Mouse (Mus musculus) embryonic fibroblast, embryonic 13.5 days (primary cell): ENCODE measurements around the gene Adamts4. TPM values are rescaled to one million over a fixed set of nuclear protein-coding genes. Genes with fewer than 3 reads are reported as not detected.
"Not testable (repeated sequence)": the region's sequence is repeated elsewhere in the genome, so short reads cannot be mapped to it uniquely, and the experiment has no call there.

Source experiments
- H3K27ac ChIP-seq: 2 replicates; pipeline ENCODE4 v1.5.1; 2012; ENCODE audit warnings: low read length, control low read depth, inconsistent platforms; ENCODE audit not compliant: insufficient read depth
- H3K4me1 ChIP-seq: 2 replicates; pipeline ENCODE4 v1.6.1; 2011; ENCODE audit warnings: low read length; ENCODE audit not compliant: control insufficient read depth, insufficient read depth
- H3K4me3 ChIP-seq: 2 replicates; pipeline ENCODE4 v1.5.1; 2011; ENCODE audit warnings: mild to moderate bottlenecking, control low read depth, low read length; ENCODE audit not compliant: insufficient read depth
- CTCF ChIP-seq: IDR thresholded peaks from 2 replicates; pipeline ENCODE4 v1.5.1; 2011; ENCODE audit warnings: mild to moderate bottlenecking, control low read depth, low read length, moderate library complexity, borderline replicate concordance; ENCODE audit not compliant: insufficient read depth
- POLR2A ChIP-seq: IDR thresholded peaks from 2 replicates; pipeline ENCODE4 v1.6.1; 2011; ENCODE audit warnings: low read depth, mild to moderate bottlenecking, control low read depth, low read length, moderate library complexity
- polyA plus RNA-seq: library from polyadenylated mRNA; stranded (reverse); fragments of >200 nt; gene quantifications from 2 replicates; pipeline ENCODE4 v1.2.4, GENCODE M21; 2011; ENCODE audit warnings: low read depth; ENCODE audit not compliant: missing spikeins, insufficient read length

Gene Adamts4
- polyA plus RNA-seq, 1 experiment = 24.3 TPM

GRCm38 (mm10) chr1:171231844-171232243 lies 18.4 kb upstream of the Adamts4 start:
- H3K27ac ChIP-seq = no peak overlapping the region
- TF ChIP-seq POLR2A = no peak
- TF ChIP-seq CTCF = no peak
- H3K4me1 ChIP-seq = no peaks in the 10 kb centered on the region
- no peak overlapping the region for H3K4me3 ChIP-seq

GRCm38 (mm10) chr1:171232348-171232747 lies 17.9 kb upstream of the Adamts4 start:
- TF ChIP-seq CTCF (no peak), POLR2A (no peak)
- Histone ChIP-seq H3K4me3 (no peak overlapping the region), H3K4me1 (no peaks in the 10 kb centered on the region), H3K27ac (no peak overlapping the region)

- Histone ChIP-seq H3K4me1 (no peaks in the 10 kb centered on the region), H3K27ac (0 out of 2 replicates have a peak overlapping the region, but pooled peaks have one; percentile 31), H3K4me3 (no peak overlapping the region)
- no peak for TF ChIP-seq CTCF
- TF ChIP-seq POLR2A = no peak
Observed at GRCm38 (mm10) chr1:171232800-171233730, 17.2 kb upstream of the Adamts4 start.

- TF ChIP-seq POLR2A (no peak), CTCF (no peak)
- no peaks in the 10 kb centered on the region for H3K4me1 ChIP-seq
- no peak within 1 kb of the TSS for H3K4me3 ChIP-seq
- H3K27ac ChIP-seq = 0 out of 2 replicates have a peak within 1 kb of the TSS, but pooled peaks have one; percentile 31
Observed at GRCm38 (mm10) chr1:171234126-171234525, 16.1 kb upstream of the Adamts4 start, which contains the start of gene Fcer1g. Gene Fcer1g, minus strand, starts transcription at chr1:171234365.

- H3K4me3 ChIP-seq = no peak overlapping the region
- no peak overlapping the region for H3K27ac ChIP-seq
- no peak for TF ChIP-seq POLR2A
- TF ChIP-seq CTCF = no peak
- H3K4me1 ChIP-seq = no peaks in the 10 kb centered on the region
Observed at GRCm38 (mm10) chr1:171234538-171234937, 15.7 kb upstream of the Adamts4 start.

GRCm38 (mm10) chr1:171235791-171236190 lies 14.4 kb upstream of the Adamts4 start:
- TF ChIP-seq CTCF = no peak
- TF ChIP-seq POLR2A = no peak

GRCm38 (mm10) chr1:171237438-171237837 lies 12.8 kb upstream of the Adamts4 start:
- Histone ChIP-seq H3K27ac (no peak overlapping the region), H3K4me1 (no peaks in the 10 kb centered on the region), H3K4me3 (no peak overlapping the region)
- TF ChIP-seq POLR2A (no peak), CTCF (no peak)

More at GRCm38 (mm10) chr1:171235791-171236190, 14.4 kb upstream of the Adamts4 start:
- no peaks in the 10 kb centered on the region for H3K4me1 ChIP-seq
- H3K4me3 ChIP-seq = no peak overlapping the region
- H3K27ac ChIP-seq = no peak overlapping the region

- no peak overlapping the region for H3K4me3 ChIP-seq
- H3K27ac ChIP-seq = no peak overlapping the region
- TF ChIP-seq CTCF = peak; percentile 82
- TF ChIP-seq POLR2A = no peak
- H3K4me1 ChIP-seq = no peaks in the 10 kb centered on the region
Observed at GRCm38 (mm10) chr1:171238463-171238862, 11.8 kb upstream of the Adamts4 start.

GRCm38 (mm10) chr1:171239992-171240744 lies 10.1 kb upstream of the Adamts4 start:
- TF ChIP-seq CTCF = no peak
- no peak for TF ChIP-seq POLR2A
- Histone ChIP-seq H3K27ac (no peak overlapping the region), H3K4me1 (no peaks in the 10 kb centered on the region), H3K4me3 (no peak overlapping the region)

- Histone ChIP-seq H3K4me1 (no peaks in the 10 kb centered on the region; the same call in 1 of the 2 replicates), H3K4me3 (no peak overlapping the region), H3K27ac (no peak overlapping the region)
- TF ChIP-seq CTCF (no peak), POLR2A (no peak)
Observed at GRCm38 (mm10) chr1:171240911-171241310, 9.3 kb upstream of the Adamts4 start.

GRCm38 (mm10) chr1:171241952-171242351 lies 8.3 kb upstream of the Adamts4 start:
- H3K4me1 ChIP-seq, H3K27ac ChIP-seq, H3K4me3 ChIP-seq: not testable (repeated sequence)
